Mouse (Mus musculus): ENCODE data around the gene 1110004F10Rik.
A peak's percentile ranks its signal among the peaks of the same experiment; 100 is the strongest.
"Not testable (repeated sequence)": the region's sequence is repeated elsewhere in the genome, so short reads cannot be mapped to it uniquely, and the experiment has no call there.

1110004F10Rik gene

DNA sequence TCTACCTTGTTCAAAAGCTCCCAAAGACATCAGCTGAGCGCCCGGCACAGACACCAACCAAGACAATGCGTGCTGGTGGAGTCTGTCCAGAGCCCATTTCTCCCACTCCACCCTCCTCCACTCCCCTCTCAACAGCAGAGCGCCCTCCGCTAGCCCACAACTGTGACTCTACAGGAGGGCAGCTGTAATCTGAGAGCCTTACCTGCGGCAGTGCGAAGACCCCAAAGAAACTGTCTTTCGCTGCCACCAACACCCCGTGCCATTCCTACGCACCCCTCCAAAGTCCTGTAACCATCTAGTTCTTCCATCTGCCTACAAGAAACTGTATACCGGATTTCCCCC, at the start of gene 1110004F10Rik:
Gene 1110004F10Rik, plus strand, starts transcription at position 202 of the 342 bp plus-strand sequence.
- DNase-seq = peak in 1 of 2 experiments; percentile 4

GRCm38 (mm10) chr7:116002726-116003125, 36.5 kb upstream of the 1110004F10Rik start:
- DNase-seq = no peak

- DNase-seq = no peak
These were observed 9.2 kb upstream of the 1110004F10Rik start for GRCm38 (mm10) chr7:116029991-116030390.

- peak; percentile 10 to 13 for DNase-seq
These were observed 8.4 kb upstream of the 1110004F10Rik start for GRCm38 (mm10) chr7:116030597-116031387.

DNA sequence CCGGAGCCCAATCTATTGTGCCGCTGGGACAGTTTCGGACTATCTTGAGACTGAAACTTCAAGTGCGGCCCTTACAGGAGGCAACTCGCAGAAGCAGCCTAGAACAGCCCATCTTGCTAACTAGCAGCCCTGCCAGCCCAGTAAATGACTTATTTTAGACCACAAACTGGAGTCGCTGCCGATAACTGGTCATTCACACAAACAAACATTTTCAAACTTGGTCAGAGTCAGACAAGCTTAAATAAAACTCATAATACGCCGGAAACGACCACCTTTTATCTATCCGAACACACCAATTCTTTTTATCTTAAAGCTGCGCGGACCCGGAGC, 7.8 kb upstream of the 1110004F10Rik start:
- peak in 1 of 2 experiments; percentile 8 for DNase-seq

DNA sequence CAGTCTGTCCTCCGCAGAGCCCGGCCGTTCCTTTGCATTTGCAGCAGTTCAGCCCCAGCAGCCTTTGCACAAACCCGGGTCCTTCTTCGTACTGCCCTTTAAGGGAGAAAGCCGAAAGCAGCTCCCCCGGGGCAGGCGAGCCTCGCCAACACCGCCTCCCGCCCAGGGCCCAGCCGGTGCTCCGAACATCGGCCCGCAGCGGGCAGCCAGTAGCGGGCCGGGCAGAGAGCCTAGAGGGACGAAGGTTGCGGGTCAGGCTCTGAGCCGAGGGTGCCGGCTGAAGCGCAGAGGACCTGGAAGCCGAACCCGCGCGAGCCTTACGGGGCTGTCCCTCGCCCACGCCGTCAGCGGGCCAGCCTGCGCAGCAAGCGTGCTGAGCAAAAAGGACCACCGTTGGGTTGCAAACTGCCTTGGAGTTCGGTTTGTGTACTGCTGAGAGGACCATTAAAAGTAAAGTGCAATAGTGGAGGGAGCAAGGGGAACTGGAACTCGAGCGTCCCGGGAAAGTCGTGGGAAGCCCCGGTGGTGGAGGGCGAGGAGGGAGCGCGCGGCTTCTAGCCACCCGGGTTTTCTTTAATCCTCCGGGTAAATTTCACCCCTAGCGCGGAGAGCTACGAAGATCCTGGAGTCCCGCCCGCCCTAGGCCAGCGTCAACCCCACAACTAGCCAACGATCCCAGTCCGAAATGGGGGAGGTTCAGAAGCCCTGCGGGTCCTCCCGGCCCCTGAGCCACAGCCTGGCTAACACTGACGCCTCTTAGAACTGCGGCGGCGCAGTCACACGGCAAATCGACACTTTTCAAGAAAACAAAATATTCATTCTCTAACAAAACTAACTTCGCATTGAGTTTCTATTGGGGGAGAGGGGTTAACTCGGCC, 7.2 kb upstream of the 1110004F10Rik start:
- DNase-seq = peak; percentile 63 to 66

DNA sequence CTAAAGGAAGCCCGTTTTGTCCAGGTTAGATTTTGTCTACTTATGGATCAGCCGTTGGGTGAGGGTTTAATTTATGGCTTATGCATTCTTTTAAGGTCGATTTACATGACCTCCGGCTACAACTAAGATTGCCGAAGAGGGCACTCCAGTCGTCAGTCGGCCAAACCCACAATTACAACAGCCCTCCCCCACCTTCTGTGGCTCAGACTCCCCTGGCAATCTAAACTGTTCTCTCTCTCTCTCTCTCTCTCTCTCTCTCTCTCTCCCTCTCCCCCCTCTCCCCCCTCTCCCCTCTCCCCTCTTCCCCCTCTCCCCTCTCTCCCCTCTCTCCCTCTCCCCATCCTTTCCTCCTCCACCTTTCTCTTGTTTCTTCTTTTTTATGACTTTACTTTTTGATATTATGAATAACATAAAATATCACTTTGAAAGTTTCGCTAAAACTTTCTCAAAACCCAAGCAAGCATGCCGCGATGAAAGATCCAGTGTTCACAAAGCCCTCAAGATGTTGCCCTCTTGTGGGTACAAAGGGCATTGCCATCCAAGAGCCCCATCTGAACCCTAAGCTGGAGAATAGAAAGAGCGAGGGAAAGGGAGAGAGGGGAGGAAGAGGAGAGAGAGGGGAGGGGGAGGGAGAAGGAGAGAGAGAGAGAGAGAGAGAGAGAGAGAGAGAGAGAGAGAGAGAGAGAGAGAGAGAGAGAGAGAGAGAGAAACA, 6.4 kb upstream of the 1110004F10Rik start:
- DNase-seq = peak; percentile 78 to 81

DNA sequence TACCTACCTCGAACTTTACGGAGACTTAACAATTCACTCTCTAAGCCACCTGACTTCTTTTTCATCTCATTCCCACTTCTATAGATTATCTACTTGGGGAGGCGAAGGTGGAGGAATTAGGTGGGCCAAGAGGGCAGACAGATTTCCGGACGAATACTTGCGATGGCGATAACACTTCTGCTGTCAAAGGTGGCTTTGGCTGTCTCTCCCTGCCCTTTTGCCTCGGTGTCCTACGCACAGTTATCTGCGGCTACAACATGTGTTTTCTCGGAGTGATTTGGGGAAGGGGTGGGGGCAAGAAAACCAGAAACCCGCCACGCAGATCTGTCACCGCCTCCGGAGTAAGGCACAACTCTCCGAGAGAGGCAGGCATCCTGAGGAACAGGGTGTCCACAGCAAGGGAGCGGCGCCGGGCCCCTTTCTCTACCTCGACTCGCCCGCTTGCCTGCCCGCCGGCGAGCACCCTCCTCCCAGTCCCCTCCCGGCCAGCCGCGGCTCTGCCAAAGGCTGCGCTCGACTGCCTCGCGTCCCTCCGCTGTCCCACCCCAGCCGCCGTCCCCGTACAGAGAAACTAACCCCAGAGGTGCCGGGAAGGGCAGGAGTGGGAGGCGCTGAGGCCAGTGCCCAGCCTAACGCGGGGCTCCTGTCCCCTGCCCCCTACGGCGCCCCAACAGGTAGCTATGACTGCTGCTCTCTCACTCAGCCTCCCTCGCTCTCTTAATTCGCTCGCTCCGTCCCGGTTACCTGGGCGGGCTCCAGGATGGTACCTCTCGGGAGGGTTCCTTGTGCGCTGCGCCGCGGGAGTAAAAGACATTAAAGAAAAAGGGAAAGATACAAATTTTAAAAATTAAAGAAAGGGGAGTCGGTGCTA, 5.6 kb upstream of the 1110004F10Rik start:
- DNase-seq = peak; percentile 40 to 41

DNA sequence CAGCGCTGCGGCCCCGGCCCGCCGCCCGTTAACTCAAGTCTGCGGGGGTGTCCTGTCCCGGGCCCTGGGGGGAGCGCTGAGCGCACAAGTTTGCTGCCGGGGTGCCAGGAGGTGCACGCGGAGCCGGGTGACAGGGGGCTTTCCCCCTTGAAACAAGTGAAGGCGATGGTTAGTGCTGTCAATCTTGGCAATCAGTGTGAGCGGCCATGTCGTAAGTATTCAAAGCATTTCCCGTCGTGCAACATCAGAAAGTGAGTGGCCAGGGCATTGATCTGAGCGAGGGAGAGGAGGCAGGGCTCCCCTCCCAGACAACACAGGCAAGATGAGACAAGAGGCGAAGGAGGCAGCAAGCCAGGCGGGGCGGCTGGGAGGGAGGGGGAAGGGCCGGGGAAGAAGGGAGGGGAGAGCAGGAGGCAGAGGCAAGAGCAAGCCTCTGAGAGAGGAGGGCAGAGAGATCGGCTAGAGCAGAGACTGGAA, 4.9 kb upstream of the 1110004F10Rik start:
- DNase-seq = peak; percentile 26 to 33

- no peak for DNase-seq
These were observed 3.7 kb upstream of the 1110004F10Rik start for GRCm38 (mm10) chr7:116035504-116035903.

GRCm38 (mm10) chr7:116036591-116037555, 2.3 kb upstream of the 1110004F10Rik start:
- DNase-seq = no peak

- DNase-seq = no peak
These were observed 1.2 kb upstream of the 1110004F10Rik start for GRCm38 (mm10) chr7:116038024-116038423.

DNA sequence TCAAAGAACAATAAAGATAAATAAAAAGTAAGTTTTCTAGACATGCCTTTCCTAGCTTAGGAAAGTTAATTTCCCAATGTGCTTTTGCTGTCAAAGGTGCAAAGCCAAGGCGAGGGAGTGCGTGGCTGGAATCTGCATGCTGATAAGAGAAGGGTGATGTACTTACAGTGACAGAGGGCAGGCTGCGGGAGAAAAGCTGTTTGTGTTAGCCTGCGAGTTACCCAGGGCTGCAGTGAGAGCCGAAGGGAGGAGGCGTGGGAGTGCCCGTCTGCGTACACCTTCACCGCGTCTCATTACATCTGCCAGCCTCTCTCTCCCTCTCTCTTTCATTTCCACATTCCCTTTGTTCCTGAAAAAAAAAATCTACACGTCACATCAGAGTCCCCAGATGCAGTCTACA, 686 bp upstream of the 1110004F10Rik start, which contains the start of gene Sox6:
Gene Sox6, minus strand, starts transcription at position 286 of the 400 bp plus-strand sequence.
- DNase-seq = no peak

DNA sequence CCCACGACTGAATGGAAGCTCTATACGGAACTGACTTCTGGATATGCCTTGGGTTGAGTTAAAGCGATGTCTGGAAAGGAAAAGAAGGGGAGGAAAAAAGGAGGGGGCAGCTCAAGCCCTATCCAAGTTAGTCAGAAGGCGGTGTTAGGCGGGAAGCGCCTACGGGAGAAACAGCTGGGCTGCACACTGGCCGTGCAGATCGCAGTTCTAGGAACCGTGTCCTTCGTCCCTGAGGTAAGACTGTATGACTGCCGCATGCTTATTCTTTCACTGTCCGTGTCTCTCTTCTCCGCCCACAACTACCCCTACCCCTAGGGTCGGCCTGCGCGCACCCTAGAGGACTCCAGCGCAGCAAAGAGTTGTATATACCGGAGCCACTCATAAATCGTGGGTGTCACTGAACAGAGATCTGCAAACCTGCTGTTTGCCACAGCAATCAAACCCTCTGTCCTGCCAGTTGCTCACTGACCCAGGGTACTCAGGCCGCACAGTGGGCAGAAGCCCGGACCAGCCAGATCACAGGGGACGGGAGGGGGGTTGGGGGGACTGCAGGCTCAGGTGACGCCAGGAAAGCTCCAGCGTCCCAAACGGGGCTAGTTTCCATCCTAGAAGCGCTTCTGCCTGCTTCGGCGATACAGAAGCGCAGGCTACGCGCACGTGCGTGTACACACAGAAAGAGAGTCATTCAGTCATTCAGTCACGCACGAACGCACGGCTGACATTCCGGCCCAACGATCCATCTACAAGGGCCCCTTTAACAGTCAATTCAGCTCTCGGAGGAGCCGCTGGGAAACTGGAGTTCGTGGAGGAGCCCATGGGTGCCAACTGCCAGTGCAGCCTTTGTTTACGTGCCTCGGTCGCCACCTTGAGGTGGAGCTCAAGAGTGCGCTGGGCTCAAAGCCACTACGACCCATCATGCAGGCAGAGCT, 605 bp downstream of the 1110004F10Rik start:
- DNase-seq = peak; percentile 67 to 90

GRCm38 (mm10) chr7:116040470-116041019, 1.3 kb downstream of the 1110004F10Rik start:
- DNase-seq = no peak

GRCm38 (mm10) chr7:116060739-116061138, 21.5 kb downstream of the 1110004F10Rik start:
- DNase-seq = no peak

DNA sequence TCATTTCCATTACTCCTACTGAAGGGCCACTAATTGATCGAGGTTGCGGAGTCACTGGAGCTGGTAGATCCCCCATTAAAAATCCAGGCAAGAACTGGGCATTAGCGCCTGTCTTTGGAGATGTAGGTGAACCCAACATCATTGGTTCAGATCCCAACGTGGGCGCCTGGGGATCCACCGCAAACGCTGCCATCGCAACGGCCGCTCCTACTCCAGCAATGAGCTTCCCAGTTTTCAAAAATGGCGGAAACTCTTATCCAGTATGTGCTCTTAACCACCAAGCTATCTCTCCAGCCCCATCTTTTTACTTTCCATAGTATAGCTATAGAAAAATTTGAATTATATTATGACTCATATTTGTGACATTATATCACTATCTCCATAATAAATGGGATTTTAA, 45.2 kb downstream of the 1110004F10Rik start, which contains the start of gene Gm4353:
Gene Gm4353, minus strand, starts transcription at position 270 of the 400 bp plus-strand sequence.
- not testable (repeated sequence) for DNase-seq

DNA sequence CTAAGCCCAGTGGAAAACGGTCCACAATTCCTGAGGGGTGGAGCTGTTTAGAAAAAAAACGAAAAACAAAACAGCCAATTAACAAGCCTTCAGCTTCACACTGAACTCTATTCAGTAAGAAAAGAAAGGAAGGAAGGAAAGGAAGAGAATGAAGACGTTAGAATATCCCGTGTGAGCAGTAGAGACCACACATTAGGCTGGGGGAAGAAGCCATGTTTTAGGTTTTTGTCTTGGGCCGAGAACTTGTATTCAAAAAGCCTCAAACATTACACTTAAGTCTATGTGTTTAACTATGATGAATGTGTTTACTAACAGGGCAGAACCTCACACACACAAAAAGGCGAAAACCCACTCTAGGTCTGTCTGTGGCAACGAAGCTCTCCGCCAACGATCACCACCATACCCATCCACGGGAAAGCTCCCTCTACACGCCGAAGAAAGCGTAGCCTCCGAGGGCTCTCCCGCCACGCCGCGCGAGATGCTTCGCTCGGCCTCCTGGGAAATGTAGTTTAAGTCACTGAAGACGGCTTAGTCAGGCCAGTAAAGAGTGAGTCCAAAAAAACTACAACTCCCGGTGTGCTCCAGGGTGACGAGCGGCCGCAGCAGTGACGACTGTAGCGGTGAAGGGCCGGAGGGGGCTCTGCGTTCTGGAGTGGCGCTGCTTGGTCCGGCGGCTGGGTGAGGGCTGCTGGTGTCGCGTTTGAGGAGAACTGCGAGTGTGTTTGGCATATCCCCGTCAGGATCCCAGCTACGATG, 53.7 kb downstream of the 1110004F10Rik start:
- DNase-seq = peak; percentile 95
